Mouse (Mus musculus) midbrain, postnatal 0 days (tissue): Measurements from ENCODE around the gene Pten. TPM values are rescaled to one million over a fixed set of nuclear protein-coding genes. Genes with fewer than 3 reads are reported as not detected.

Source experiments
- ATAC-seq: fragments of 200-750 bp; cut with Nextera tagmentation; 2 replicates; pipeline ENCODE4 v1.8.0; 2017; ENCODE audit warnings: moderate number of reproducible peaks, mild to moderate bottlenecking, moderate TSS enrichment, moderate library complexity; ENCODE audit not compliant: low FRiP score
- DNase-seq: peaks from one replicate; pipeline ENCODE4 v3.0.0-alpha.2; 2015; ENCODE audit warnings: low spot score
- H3K27ac ChIP-seq: fragments of 300-500 bp; sonication (generic); 2 replicates; pipeline ENCODE4 v1.5.1; 2014; ENCODE audit warnings: low read depth, mild to moderate bottlenecking, low read length, mixed read lengths
- H3K27me3 ChIP-seq: fragments of 300-500 bp; sonication (generic); 2 replicates; pipeline ENCODE4 v1.6.1; 2014; ENCODE audit warnings: low read length, control low read depth, mixed read lengths; ENCODE audit not compliant: insufficient read depth
- H3K36me3 ChIP-seq: fragments of 300-500 bp; sonication (generic); 2 replicates; pipeline ENCODE4 v1.6.1; 2014; ENCODE audit warnings: low read length, control low read depth, mixed read lengths; ENCODE audit not compliant: insufficient read depth
- H3K4me1 ChIP-seq: fragments of 300-500 bp; sonication (generic); 2 replicates; pipeline ENCODE4 v1.6.1; 2014; ENCODE audit warnings: mild to moderate bottlenecking, control low read depth, antibody characterized with exemption, low read length, mixed read lengths; ENCODE audit not compliant: insufficient read depth
- H3K4me2 ChIP-seq: fragments of 300-500 bp; sonication (generic); 2 replicates; pipeline ENCODE4 v1.6.1; 2014; ENCODE audit warnings: low read depth, mild to moderate bottlenecking, low read length, mixed read lengths; ENCODE audit not compliant: poor library complexity, severe bottlenecking
- H3K4me3 ChIP-seq: fragments of 300-500 bp; sonication (generic); 2 replicates; pipeline ENCODE4 v1.5.1; 2014; ENCODE audit warnings: low read depth, mild to moderate bottlenecking, low read length, moderate library complexity
- H3K9ac ChIP-seq: fragments of 300-500 bp; sonication (generic); replicated peaks from 2 replicates; pipeline ENCODE4 v1.6.1; 2014; ENCODE audit warnings: mild to moderate bottlenecking, low read length, moderate library complexity, mixed read lengths; ENCODE audit not compliant: poor library complexity, severe bottlenecking
- H3K9me3 ChIP-seq: fragments of 300-500 bp; sonication (generic); 2 replicates; pipeline ENCODE4 v1.6.1; 2016; ENCODE audit warnings: low read length, control low read depth
- CTCF ChIP-seq: IDR thresholded peaks from 2 replicates; pipeline ENCODE4 v1.5.1; 2016; ENCODE audit warnings: antibody characterized with exemption, mild to moderate bottlenecking
- WGBS: fragments of 180-500 bp; shearing (Covaris S2); extraction: QIAGEN DNeasy Blood & Tissue Kit; methylation state at CpG from one replicate; pipeline ENCODE4 v1.1.7; 2014; 5-methylcytosine and 5-hydroxymethylcytosine counted together
- polyA plus RNA-seq: library from polyadenylated mRNA; unstranded; fragments of >200 nt; fragmentation: Nextera tagmentation; extraction: Ambion mirVana; gene quantifications from 2 replicates; pipeline ENCODE4 v1.2.1, GENCODE M21; 2015
- total RNA-seq: library from RNA; depleted of rRNA; stranded (reverse); fragments of >200 nt; gene quantifications from 2 replicates; pipeline ENCODE4 v1.2.3, GENCODE M21; 2014

Pten gene
- total and polyA plus RNA-seq, 2 experiments from 2014 or later = 14.0 to 117 TPM

DNA sequence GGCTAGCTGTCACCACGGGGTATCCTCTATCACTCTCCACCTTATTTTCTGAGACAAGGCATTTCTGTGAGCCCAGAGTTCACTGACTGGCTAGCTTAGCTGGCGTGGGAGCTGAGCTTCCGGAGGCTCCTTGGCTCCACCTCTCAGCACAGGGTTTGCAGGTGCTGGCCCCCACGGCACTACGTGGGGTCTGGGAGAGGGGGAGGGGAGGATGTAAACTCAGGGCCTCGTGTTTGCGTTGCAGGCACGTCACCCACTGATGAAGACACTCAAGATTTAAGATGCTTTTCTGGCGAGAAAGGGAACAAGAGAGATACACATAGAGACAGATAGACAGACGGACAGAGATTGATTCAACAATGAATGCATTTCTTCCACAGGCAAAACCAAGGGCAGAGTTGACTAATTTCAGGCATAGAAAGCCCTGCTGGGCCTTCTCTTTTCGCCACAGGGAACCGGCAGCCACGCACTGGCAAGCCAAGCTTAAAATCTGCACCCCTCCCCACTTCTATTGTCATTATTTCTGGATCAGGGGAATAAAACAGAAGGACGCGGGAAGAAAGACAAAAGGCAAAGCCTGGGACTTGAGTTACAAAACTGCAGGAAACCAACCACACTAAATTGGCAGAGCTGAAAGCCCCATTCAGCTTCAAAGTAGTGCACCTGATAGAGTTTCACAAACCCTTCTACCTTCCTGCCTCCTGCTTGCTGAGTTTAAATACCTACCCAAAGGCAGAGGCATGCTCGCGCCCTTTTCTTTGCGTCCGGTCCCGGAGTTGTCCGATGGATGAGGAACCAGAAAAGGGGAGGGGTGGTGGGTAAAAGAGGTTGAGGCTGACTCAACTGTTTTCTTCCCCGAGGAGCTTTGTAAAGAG is 30.6 kb upstream of the Pten start:
- ATAC-seq (peak; percentile 66; the same call in 1 of the 2 replicates), DNase-seq (peak; percentile 20)
- no peak overlapping the region for H3K27ac ChIP-seq
- 0 out of 2 replicates have a peak overlapping the region, but pooled peaks have one; percentile 33 for H3K9ac ChIP-seq
- H3K4me1 ChIP-seq = peaks cover 10% of the 10 kb centered on the region
- H3K9me3 ChIP-seq = no peaks in the 10 kb centered on the region
- H3K4me2 ChIP-seq = peak overlapping the region; percentile 40
- 3% methylated on average over 22 of the region's 22 CpGs for WGBS
- peaks cover 3% of the 10 kb centered on the region; the same call in 1 of the 2 replicates for H3K27me3 ChIP-seq
- H3K36me3 ChIP-seq = no peaks in the 10 kb centered on the region
- no peak for TF ChIP-seq CTCF
- H3K4me3 ChIP-seq = peak overlapping the region; percentile 19; the same call in 1 of the 2 replicates

DNA sequence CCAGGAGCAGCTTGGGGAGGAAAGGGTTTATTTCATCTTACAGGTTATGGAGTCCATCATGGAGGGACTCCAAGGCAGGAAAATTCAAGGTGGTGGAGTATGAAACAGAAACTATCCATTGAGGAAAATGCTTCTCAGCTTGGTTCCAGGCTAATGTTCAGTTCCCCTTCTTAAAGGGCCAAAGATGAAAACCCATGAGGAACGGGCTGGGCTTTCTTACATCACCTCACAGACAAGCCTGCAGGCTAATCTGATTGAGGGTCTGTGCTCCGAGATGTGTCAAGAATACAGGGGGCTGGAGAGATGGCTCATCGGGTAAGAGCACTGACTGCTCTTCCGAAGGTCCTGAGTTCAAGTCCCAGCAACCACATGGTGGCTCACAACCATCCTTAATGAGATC is 27.5 kb upstream of the Pten start:
- H3K4me3 ChIP-seq = no peak overlapping the region
- peaks cover 10% of the 10 kb centered on the region for H3K4me1 ChIP-seq
- no peak for DNase-seq
- no peak overlapping the region for H3K4me2 ChIP-seq
- H3K27ac ChIP-seq = no peak overlapping the region
- H3K9me3 ChIP-seq = no peaks in the 10 kb centered on the region
- no peaks in the 10 kb centered on the region for H3K36me3 ChIP-seq
- ATAC-seq = no peak
- H3K9ac ChIP-seq = no peak overlapping the region
- H3K27me3 ChIP-seq = peaks cover 3% of the 10 kb centered on the region; the same call in 1 of the 2 replicates
- WGBS = 86% methylated on average over 4 of the region's 4 CpGs
- TF ChIP-seq CTCF = no peak

DNA sequence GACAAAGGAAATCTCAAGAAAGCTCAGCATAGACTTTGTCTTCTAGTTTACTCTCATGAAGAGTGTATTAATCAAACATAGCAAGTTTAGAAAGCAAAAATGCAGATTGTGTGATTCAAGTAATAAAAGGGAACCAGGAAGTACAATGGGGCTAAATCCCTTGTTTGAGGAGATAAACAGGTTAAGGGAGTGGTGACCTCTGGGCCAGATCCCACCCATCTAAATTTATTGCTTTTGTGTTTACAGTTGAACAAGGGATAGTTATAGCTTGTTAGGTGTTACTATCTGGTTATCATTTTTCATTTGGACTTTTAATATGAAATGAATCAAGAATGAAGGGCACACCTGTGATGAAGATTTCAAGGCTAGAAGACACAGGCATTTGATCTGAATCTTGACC is 24.4 kb upstream of the Pten start:
- H3K4me2 ChIP-seq = no peak overlapping the region
- TF ChIP-seq CTCF = no peak
- no peak for ATAC-seq
- H3K27ac ChIP-seq = no peak overlapping the region
- no peaks in the 10 kb centered on the region for H3K27me3 ChIP-seq
- no peaks in the 10 kb centered on the region for H3K4me1 ChIP-seq
- no peak overlapping the region for H3K4me3 ChIP-seq
- no peaks in the 10 kb centered on the region for H3K9me3 ChIP-seq
- DNase-seq = no peak
- H3K9ac ChIP-seq = no peak overlapping the region
- no peaks in the 10 kb centered on the region for H3K36me3 ChIP-seq

GRCm38 (mm10) chr19:32737844-32738243 is 19.5 kb upstream of the Pten start:
- no peak overlapping the region for H3K9ac ChIP-seq
- 92% methylated on average over 7 of the region's 7 CpGs for WGBS
- H3K9me3 ChIP-seq = no peaks in the 10 kb centered on the region
- H3K4me3 ChIP-seq = no peak overlapping the region
- H3K27ac ChIP-seq = no peak overlapping the region
- H3K4me2 ChIP-seq = no peak overlapping the region
- ATAC-seq (no peak), DNase-seq (no peak)
- H3K27me3 ChIP-seq = no peaks in the 10 kb centered on the region
- H3K4me1 ChIP-seq = no peaks in the 10 kb centered on the region
- H3K36me3 ChIP-seq = no peaks in the 10 kb centered on the region
- no peak for TF ChIP-seq CTCF

GRCm38 (mm10) chr19:32739686-32740085 is 17.6 kb upstream of the Pten start, which contains the start of gene Atad1:
Gene Atad1 (minus strand): TSS chr19:32739786.
- no peak for TF ChIP-seq CTCF
- 93% methylated on average over 4 of the region's 4 CpGs for WGBS

DNA sequence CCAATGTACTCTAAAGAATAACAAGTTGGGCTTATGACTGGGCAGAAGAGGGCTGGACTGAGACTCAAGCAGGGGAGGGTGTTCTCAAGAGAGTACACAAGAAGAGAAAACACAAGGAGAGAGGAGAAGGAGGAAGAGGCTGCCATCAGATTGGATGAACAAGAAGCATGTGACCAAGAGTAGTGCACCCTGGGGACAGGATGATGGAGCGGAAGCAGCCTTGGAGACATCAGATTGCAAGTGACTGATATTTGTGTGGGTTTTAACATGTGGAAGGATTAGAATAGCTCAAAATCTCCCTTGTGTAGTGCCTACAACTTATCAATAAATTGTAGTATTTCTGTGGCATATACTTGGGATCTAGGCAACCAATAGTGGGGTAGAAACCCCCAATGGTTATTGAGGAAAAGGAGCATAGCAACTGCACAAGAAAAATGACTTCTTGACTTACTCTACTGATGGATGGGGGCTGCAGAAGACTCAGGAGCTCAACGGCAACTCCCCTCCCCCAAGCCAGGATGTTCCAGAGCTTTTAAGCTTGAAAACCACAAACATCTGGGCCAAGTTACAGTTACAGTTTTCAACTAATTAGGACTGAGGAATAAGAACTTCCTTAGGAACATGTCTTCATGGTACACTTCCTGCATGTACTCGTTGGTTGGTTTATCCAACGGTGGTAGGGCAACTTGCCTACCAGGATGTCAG is 16.5 kb upstream of the Pten start:
- no peaks in the 10 kb centered on the region for H3K36me3 ChIP-seq
- no peak overlapping the region for H3K4me2 ChIP-seq
- H3K9ac ChIP-seq = no peak overlapping the region
- no peak for TF ChIP-seq CTCF
- no peaks in the 10 kb centered on the region for H3K4me1 ChIP-seq
- WGBS = 89% methylated on average over 4 of the region's 4 CpGs
- H3K9me3 ChIP-seq = no peaks in the 10 kb centered on the region
- DNase-seq (no peak), ATAC-seq (no peak)
- H3K4me3 ChIP-seq = no peak overlapping the region
- H3K27ac ChIP-seq = no peak overlapping the region
- no peaks in the 10 kb centered on the region for H3K27me3 ChIP-seq

More at GRCm38 (mm10) chr19:32739686-32740085, 17.6 kb upstream of the Pten start, which contains the start of gene Atad1:
- Histone ChIP-seq H3K9me3 (no peaks in the 10 kb centered on the region), H3K4me1 (no peaks in the 10 kb centered on the region), H3K4me3 (no peak within 1 kb of the TSS), H3K4me2 (no peak within 1 kb of the TSS), H3K36me3 (no peaks in the 10 kb centered on the region), H3K27ac (no peak within 1 kb of the TSS), H3K9ac (no peak within 1 kb of the TSS), H3K27me3 (no peaks in the 10 kb centered on the region)
- no peak for DNase-seq
- no peak for ATAC-seq
